Mouse (Mus musculus) kidney, embryonic 16.5 days (tissue): ENCODE results near the gene Dhdh. TPM values are rescaled to one million over a fixed set of nuclear protein-coding genes. Genes with fewer than 3 reads are reported as not detected.
"Not testable (repeated sequence)": the region's sequence is repeated elsewhere in the genome, so short reads cannot be mapped to it uniquely, and the experiment has no call there.

Experiments used
- ATAC-seq: fragments of 200-750 bp; cut with Nextera tagmentation; 2 replicates; pipeline ENCODE4 v1.8.0; 2017; ENCODE audit warnings: moderate TSS enrichment; ENCODE audit not compliant: low FRiP score, low TSS enrichment
- H3K27ac ChIP-seq: fragments of 300-500 bp; sonication (generic); 2 replicates; pipeline ENCODE4 v1.5.1; 2014; ENCODE audit warnings: low read length
- H3K27me3 ChIP-seq: fragments of 300-500 bp; sonication (generic); 2 replicates; pipeline ENCODE4 v1.6.1; 2014; ENCODE audit warnings: low read length, control low read depth, mixed read lengths; ENCODE audit not compliant: insufficient read depth
- H3K36me3 ChIP-seq: fragments of 300-500 bp; sonication (generic); 2 replicates; pipeline ENCODE4 v1.6.1; 2014; ENCODE audit warnings: low read length, control low read depth, mixed read lengths; ENCODE audit not compliant: insufficient read depth
- H3K4me1 ChIP-seq: fragments of 300-500 bp; sonication (generic); 2 replicates; pipeline ENCODE4 v1.6.1; 2014; ENCODE audit warnings: low read length, control low read depth, mixed read lengths; ENCODE audit not compliant: insufficient read depth
- H3K4me2 ChIP-seq: fragments of 300-500 bp; sonication (generic); replicated peaks from 2 replicates; pipeline ENCODE4 v1.6.1; 2014; ENCODE audit warnings: low read depth, low read length
- H3K4me3 ChIP-seq: fragments of 300-500 bp; sonication (generic); 2 replicates; pipeline ENCODE4 v1.5.1; 2014; ENCODE audit warnings: mild to moderate bottlenecking, low read length
- H3K9ac ChIP-seq: fragments of 300-500 bp; sonication (generic); replicated peaks from 2 replicates; pipeline ENCODE4 v1.6.1; 2014; ENCODE audit warnings: low read length
- H3K9me3 ChIP-seq: fragments of 300-500 bp; sonication (generic); 2 replicates; pipeline ENCODE4 v1.6.1; 2016; ENCODE audit warnings: low read length, control low read depth
- WGBS: fragments of 180-500 bp; shearing (Covaris S2); extraction: QIAGEN DNeasy Blood & Tissue Kit; methylation state at CpG from one replicate; pipeline ENCODE4 v1.1.7; 2014; 5-methylcytosine and 5-hydroxymethylcytosine counted together
- polyA plus RNA-seq: library from polyadenylated mRNA; unstranded; fragments of >200 nt; fragmentation: Nextera tagmentation; extraction: Ambion mirVana; gene quantifications from 2 replicates; pipeline ENCODE4 v1.2.1, GENCODE M21; 2015

Gene Dhdh
- polyA plus RNA-seq, 1 experiment from 2014 or later, result 2.4 TPM

DNA sequence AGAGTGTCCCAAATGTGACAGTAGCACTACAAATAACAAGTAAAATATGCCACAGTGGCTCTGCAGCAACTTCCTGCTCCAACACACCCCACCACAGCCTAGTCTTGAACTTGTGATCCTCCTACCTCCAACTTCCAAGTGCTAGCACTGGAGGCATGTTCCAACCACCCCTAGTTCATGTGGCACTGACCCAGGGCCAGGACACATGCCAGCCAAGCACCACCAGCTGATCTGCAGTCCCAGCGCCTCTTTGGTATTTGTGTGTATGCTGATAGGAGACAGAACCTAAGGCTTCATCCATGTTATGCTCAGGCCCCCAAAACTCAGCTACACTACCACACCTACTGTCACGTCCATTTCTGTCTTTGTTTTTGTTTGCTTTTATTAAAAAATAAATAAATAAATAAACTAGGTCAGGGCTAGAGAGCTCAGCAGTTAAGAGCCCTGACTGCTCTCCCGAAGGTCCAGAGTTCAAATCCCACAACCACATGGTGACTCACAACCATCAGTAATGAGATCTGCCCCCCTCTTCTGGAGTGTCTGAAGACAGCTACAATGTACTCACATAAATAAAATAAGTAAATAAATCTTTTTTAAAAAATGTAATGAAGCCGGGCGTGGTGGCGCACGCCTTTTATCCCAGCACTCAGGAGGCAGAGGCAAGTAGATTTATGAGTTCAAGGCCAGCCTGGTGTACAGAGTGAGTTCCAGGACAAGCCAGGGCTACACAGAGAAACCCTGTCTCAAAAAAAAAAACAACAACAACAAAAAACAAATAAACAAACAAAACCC is 24.4 kb downstream of the Dhdh start:
- H3K36me3 ChIP-seq, result peaks cover 18% of the 10 kb centered on the region
- ATAC-seq, result no peak
- no peaks in the 10 kb centered on the region for H3K9me3 ChIP-seq
- no peak overlapping the region for H3K4me3 ChIP-seq
- H3K4me2 ChIP-seq, result no peak overlapping the region
- H3K4me1 ChIP-seq, result peaks cover 35% of the 10 kb centered on the region
- no peak overlapping the region for H3K9ac ChIP-seq
- no peaks in the 10 kb centered on the region for H3K27me3 ChIP-seq
- H3K27ac ChIP-seq, result no peak overlapping the region
- WGBS, result 90% methylated on average over 7 of the region's 7 CpGs

DNA sequence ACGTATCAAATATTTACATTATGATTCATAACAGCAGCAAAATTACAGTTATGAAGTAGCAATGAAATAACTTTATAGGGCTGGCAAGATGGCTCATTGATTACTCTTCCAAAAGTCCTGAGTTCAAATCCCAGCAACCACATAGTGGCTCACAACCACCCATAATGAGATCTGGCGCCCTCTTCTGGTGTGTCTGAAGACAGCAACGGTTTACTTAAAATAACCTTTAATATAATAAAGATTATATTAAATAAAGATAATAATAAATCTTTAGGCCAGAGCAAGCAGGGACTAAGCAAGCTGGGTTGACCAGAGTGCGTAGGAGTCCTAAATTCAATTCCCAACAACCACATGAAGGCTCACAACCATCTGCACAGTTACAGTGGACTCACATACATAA is 25.7 kb downstream of the Dhdh start:
- peaks cover 23% of the 10 kb centered on the region for H3K36me3 ChIP-seq
- H3K27ac ChIP-seq, H3K4me3 ChIP-seq, ATAC-seq, H3K4me2 ChIP-seq, H3K9me3 ChIP-seq, H3K9ac ChIP-seq, H3K27me3 ChIP-seq: not testable (repeated sequence)
- peaks cover 41% of the 10 kb centered on the region for H3K4me1 ChIP-seq
- WGBS, result 77% methylated on average over 4 of the region's 4 CpGs

GRCm38 (mm10) chr7:45462325-45462724 is 26.3 kb downstream of the Dhdh start:
- H3K36me3 ChIP-seq, result peaks cover 26% of the 10 kb centered on the region
- WGBS, result 89% methylated on average over 4 of the region's 4 CpGs
- no peaks in the 10 kb centered on the region for H3K27me3 ChIP-seq
- no peak overlapping the region for H3K9ac ChIP-seq
- peaks cover 44% of the 10 kb centered on the region for H3K4me1 ChIP-seq
- no peaks in the 10 kb centered on the region for H3K9me3 ChIP-seq
- H3K4me2 ChIP-seq, result no peak overlapping the region
- no peak overlapping the region for H3K4me3 ChIP-seq
- no peak for ATAC-seq
- H3K27ac ChIP-seq, result no peak overlapping the region

DNA sequence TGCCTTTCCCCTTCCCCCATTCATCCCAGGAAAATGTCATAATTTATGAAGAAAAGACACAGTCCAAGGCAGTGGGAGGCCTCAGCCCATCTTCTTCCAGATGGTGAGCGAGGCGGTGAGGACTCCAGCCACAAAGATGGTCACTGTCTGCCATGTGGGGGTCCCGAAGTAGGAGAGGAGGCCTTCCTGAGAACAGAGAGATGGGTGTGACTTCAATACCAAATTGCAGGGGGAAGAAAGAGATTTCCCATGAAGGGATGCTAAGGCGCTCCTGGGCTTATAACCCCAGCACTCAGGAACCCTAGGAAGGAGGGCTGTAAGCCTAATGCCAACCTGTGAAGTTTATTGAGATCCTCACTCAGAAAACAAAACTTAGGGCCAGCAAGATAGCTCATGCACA is 26.8 kb downstream of the Dhdh start:
- Histone ChIP-seq H3K9me3 (no peaks in the 10 kb centered on the region), H3K27me3 (no peaks in the 10 kb centered on the region), H3K9ac (0 out of 2 replicates have a peak overlapping the region, but pooled peaks have one; percentile 15), H3K4me3 (no peak overlapping the region), H3K4me1 (peaks cover 46% of the 10 kb centered on the region), H3K4me2 (no peak overlapping the region), H3K36me3 (peaks cover 32% of the 10 kb centered on the region), H3K27ac (peak overlapping the region; percentile 94)
- no peak for ATAC-seq
- 87% methylated on average over 4 of the region's 4 CpGs for WGBS

DNA sequence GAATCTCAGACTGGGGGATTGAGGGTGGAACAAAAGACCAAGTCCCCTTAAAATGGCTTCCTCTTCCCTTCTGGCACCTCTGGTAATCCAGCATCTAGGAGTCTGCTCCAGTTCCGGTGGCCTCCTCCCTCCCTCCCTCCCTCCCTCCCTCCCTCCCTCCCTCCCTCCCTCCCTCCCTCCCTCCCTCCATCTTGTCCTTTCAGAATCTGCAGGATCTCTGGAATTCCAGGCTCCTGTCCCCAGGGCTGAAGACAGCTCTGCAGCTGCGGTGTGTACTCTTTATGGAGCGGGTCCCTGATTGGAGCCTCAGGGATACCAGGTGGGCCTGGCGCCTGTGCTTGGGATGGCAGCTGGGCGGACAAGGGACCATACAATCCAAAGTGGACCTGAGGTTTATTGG is 27.3 kb downstream of the Dhdh start:
- Histone ChIP-seq H3K9me3 (no peaks in the 10 kb centered on the region), H3K4me1 (peaks cover 47% of the 10 kb centered on the region), H3K4me2 (peak overlapping the region; percentile 54; the same call in 1 of the 2 replicates), H3K9ac (peak overlapping the region; percentile 64; the same call in 1 of the 2 replicates), H3K27ac (peak overlapping the region; percentile 94), H3K36me3 (peaks cover 34% of the 10 kb centered on the region), H3K4me3 (no peak overlapping the region), H3K27me3 (no peaks in the 10 kb centered on the region)
- ATAC-seq, result no peak
- 54% methylated on average over 5 of the region's 5 CpGs for WGBS

DNA sequence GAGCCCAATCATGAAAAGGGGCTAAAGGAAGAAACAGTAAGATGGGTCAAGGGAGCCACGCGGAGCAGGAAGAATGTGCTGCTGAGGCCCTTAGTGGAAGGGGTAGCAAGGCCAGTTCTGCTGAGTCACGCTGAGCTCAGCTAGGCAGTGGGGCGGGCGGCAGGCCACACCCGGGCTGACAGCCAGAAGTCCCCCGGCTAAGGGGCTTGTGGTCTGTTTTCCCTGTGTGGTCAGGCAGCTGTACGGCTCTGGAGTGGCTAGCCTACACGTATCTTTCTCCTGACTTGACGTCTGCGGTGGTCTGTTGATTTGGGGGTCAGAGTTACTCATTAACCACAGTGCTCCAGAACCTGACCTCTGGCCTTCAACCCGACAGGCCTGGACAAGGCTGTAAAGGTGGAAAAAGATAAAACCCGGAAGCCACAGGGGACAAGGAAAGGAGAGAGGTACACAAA is 27.7 kb downstream of the Dhdh start:
- peak overlapping the region; percentile 64 for H3K9ac ChIP-seq
- H3K9me3 ChIP-seq, result no peaks in the 10 kb centered on the region
- H3K4me1 ChIP-seq, result peaks cover 44% of the 10 kb centered on the region
- peak overlapping the region; percentile 54 for H3K4me2 ChIP-seq
- H3K4me3 ChIP-seq, result peak overlapping the region; percentile 88; the same call in 1 of the 2 replicates
- H3K36me3 ChIP-seq, result peaks cover 34% of the 10 kb centered on the region
- peak overlapping the region; percentile 94 for H3K27ac ChIP-seq
- no peaks in the 10 kb centered on the region for H3K27me3 ChIP-seq
- ATAC-seq, result peak; percentile 32
- 16% methylated on average over 13 of the region's 13 CpGs for WGBS

- Histone ChIP-seq H3K4me3 (peak overlapping the region; percentile 88), H3K9ac (peak overlapping the region; percentile 64), H3K9me3 (no peaks in the 10 kb centered on the region), H3K27me3 (no peaks in the 10 kb centered on the region), H3K4me2 (peak overlapping the region; percentile 54), H3K4me1 (peaks cover 39% of the 10 kb centered on the region), H3K36me3 (peaks cover 34% of the 10 kb centered on the region), H3K27ac (peak overlapping the region; percentile 94)
- WGBS, result 63% methylated on average over 7 of the region's 7 CpGs
- ATAC-seq, result no peak
These were observed 28.2 kb downstream of the Dhdh start for GRCm38 (mm10) chr7:45460377-45460776.

DNA sequence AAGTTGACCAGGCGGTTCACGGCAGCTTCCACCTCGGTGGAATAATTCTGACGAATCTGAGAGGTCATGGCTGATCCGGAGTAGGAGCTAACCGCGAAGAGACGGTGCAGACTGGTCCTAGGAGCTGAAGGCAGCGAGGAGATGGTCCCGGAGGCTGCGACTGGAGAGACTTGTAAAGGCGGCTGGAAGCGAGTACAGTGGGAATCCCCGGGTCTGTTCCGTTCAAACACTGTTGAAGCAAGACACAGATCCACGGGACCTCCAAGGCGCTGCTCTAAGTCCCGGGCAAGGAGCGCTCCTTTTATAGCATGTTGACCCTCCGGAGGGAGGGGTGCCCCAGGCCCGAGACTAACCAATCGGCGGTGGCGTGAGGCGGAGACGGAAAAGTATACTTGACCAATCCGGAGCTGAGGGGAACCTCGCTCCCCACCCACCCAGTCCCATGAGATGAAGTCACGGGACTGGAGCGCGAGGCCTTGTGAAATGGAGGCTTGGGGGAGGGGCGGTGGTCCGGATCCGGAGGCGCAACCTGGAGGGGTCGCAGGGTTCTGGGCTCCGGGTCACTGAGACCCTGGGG is 29.0 kb downstream of the Dhdh start, which contains the start of gene Ftl1:
TSS of gene Ftl1 (minus strand) at position 321 of the 577 bp plus-strand sequence.
- H3K9me3 ChIP-seq, H3K27me3 ChIP-seq: not testable (repeated sequence)
- H3K4me3 ChIP-seq, result peak within 1 kb of the TSS; percentile 88
- ATAC-seq, result peak; percentile 96
- peak within 1 kb of the TSS; percentile 89 for H3K9ac ChIP-seq
- H3K4me1 ChIP-seq, result peaks cover 36% of the 10 kb centered on the region
- peaks cover 34% of the 10 kb centered on the region for H3K36me3 ChIP-seq
- WGBS, result under 1% methylated on average over 28 of the region's 37 CpGs
- H3K4me2 ChIP-seq, result peak within 1 kb of the TSS; percentile 86
- H3K27ac ChIP-seq, result peak within 1 kb of the TSS; percentile 94

DNA sequence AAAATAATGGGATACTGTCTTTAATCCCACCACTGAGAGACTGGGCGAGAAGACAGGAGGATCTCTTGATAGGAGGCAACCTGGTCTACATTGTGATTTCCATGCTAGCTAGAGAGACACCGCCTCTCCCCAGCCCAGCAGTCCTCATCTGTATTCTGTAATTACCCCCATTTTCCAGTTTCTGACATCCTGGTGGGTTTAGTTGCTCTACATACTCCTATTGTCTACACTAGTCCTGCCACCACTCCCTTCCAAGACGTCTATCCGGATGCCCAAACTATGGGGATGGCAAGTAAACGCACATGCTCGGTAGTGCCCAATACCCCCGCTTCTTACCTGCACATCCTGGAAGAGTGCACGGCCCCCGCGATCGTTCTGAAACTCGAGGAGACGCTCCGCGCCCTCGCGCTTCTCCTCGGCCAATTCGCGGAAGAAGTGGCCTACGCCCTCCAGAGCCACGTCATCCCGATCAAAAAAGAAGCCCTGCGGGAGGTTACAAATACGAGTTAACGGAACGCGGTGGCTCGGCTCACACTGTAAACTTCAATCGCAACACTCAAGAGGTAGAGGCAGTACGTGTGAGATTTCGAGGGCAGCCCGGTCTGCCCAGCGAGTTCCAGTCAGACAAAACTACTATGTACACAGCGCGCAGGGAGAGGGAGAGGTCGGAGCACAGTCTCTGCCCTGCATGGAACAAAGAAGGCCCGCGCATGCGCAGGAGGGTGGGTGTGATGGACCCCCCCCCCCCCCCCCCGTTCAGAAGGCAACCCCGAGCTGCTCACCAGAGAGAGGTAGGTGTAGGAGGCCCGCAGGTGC is 29.6 kb downstream of the Dhdh start:
- Histone ChIP-seq H3K9ac (peak overlapping the region; percentile 89), H3K27me3 (no peaks in the 10 kb centered on the region), H3K4me1 (peaks cover 36% of the 10 kb centered on the region), H3K27ac (peak overlapping the region; percentile 91), H3K4me2 (peak overlapping the region; percentile 86), H3K36me3 (peaks cover 38% of the 10 kb centered on the region), H3K4me3 (peak overlapping the region; percentile 88), H3K9me3 (no peaks in the 10 kb centered on the region)
- peak; percentile 67 for ATAC-seq
- WGBS, result under 1% methylated on average over 41 of the region's 43 CpGs
